Mouse (Mus musculus): Measurements from ENCODE around the gene Lrrfip1. TPM values are rescaled to one million over a fixed set of nuclear protein-coding genes. Genes with fewer than 3 reads are reported as not detected.

Gene Lrrfip1
- polyA plus RNA-seq, 1 experiment from 2014 or later, result 19.6 TPM

GRCm38 (mm10) chr1:91064903-91065525 is 66.5 kb downstream of the Lrrfip1 start:
- H3K9ac ChIP-seq, result no peak overlapping the region
- no peak overlapping the region for H3K4me2 ChIP-seq
- peaks cover 13% of the 10 kb centered on the region for H3K4me1 ChIP-seq
- H3K4me3 ChIP-seq (replicated peaks), result no peak overlapping the region
- 91% methylated on average over 11 of the region's 11 CpGs for WGBS
- H3K9me3 ChIP-seq, result no peaks in the 10 kb centered on the region
- H3K27me3 ChIP-seq, result no peaks in the 10 kb centered on the region
- H3K27ac ChIP-seq, result no peak overlapping the region
- no peak for ATAC-seq (ENCODE audit: low FRiP score)
- no peaks in the 10 kb centered on the region for H3K36me3 ChIP-seq (replicated peaks)

DNA sequence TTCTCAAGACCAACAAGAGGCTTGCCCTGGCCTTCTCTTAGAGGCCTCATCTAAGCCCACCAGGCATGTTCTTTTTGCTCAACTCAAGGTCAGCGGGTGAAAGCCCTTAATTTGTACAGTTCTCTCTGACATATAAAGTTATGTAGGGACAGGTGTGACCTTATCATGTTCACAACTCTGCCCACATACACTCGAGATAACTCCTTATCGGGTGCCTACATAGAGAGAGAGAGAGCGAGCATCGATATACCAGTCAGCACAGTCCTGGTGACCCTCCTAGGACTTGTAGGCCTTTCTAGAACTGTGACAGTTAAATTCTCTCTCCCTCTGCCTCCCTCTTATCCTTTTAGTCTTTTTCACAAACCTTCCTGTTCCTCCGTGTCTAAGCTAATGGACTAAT is 67.5 kb downstream of the Lrrfip1 start:
- H3K4me3 ChIP-seq (replicated peaks), result no peak overlapping the region
- WGBS, result 94% methylated on average over 6 of the region's 6 CpGs
- no peaks in the 10 kb centered on the region for H3K9me3 ChIP-seq
- no peak overlapping the region for H3K27ac ChIP-seq
- no peaks in the 10 kb centered on the region for H3K36me3 ChIP-seq (replicated peaks)
- H3K9ac ChIP-seq, result no peak overlapping the region
- H3K4me1 ChIP-seq, result peaks cover 13% of the 10 kb centered on the region
- no peak for ATAC-seq (ENCODE audit: low FRiP score)
- H3K27me3 ChIP-seq, result no peaks in the 10 kb centered on the region
- no peak overlapping the region for H3K4me2 ChIP-seq

- peaks cover 13% of the 10 kb centered on the region for H3K4me1 ChIP-seq
- H3K9ac ChIP-seq, result no peak overlapping the region
- no peak overlapping the region for H3K4me2 ChIP-seq
- H3K9me3 ChIP-seq, result no peaks in the 10 kb centered on the region
- 87% methylated on average over 2 of the region's 2 CpGs for WGBS
- H3K4me3 ChIP-seq (replicated peaks), result no peak overlapping the region
- H3K27me3 ChIP-seq, result no peaks in the 10 kb centered on the region
- ATAC-seq (ENCODE audit: low FRiP score), result no peak
- no peaks in the 10 kb centered on the region for H3K36me3 ChIP-seq (replicated peaks)
- no peak overlapping the region for H3K27ac ChIP-seq
Measured at GRCm38 (mm10) chr1:91066599-91066998, 68.1 kb downstream of the Lrrfip1 start.

- no peak overlapping the region for H3K9ac ChIP-seq
- ATAC-seq (ENCODE audit: low FRiP score), result no peak
Measured at GRCm38 (mm10) chr1:91067716-91068115, 69.2 kb downstream of the Lrrfip1 start.

GRCm38 (mm10) chr1:91069575-91069974 is 71.0 kb downstream of the Lrrfip1 start:
- H3K27me3 ChIP-seq, result no peaks in the 10 kb centered on the region
- H3K36me3 ChIP-seq (replicated peaks), result no peaks in the 10 kb centered on the region
- H3K4me1 ChIP-seq, result no peaks in the 10 kb centered on the region
- no peak overlapping the region for H3K9ac ChIP-seq
- no peak overlapping the region for H3K4me2 ChIP-seq
- H3K27ac ChIP-seq, result no peak overlapping the region
- H3K9me3 ChIP-seq, result no peaks in the 10 kb centered on the region
- no peak overlapping the region for H3K4me3 ChIP-seq (replicated peaks)
- no peak for ATAC-seq (ENCODE audit: low FRiP score)
- 85% methylated on average over 6 of the region's 6 CpGs for WGBS

More at GRCm38 (mm10) chr1:91067716-91068115, 69.2 kb downstream of the Lrrfip1 start:
- Histone ChIP-seq H3K9me3 (no peaks in the 10 kb centered on the region), H3K4me1 (peaks cover 4% of the 10 kb centered on the region), H3K27me3 (no peaks in the 10 kb centered on the region), H3K4me2 (no peak overlapping the region), H3K27ac (no peak overlapping the region), H3K36me3 (replicated peaks) (no peaks in the 10 kb centered on the region), H3K4me3 (replicated peaks) (no peak overlapping the region)
- WGBS, result 83% methylated on average over 6 of the region's 6 CpGs

DNA sequence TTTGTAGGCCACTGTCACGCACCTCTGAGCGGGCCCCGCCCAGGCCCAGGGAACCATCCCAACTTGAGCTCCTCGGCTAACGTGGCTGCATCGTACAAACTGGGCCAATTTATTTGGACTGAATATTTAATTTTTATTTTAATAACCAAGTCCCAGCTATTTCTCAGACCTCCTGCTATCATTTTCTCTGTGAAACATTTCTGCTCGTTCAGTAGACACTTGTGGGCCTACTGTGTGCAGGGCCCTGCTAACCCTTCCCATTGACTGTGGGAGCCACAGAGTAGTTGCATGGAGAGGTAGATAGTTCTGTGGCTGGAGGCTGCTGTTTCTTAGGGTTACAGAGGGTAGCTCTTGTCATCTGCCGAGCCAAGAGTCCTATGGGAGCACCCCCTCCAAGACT is 72.0 kb downstream of the Lrrfip1 start:
- Histone ChIP-seq H3K36me3 (replicated peaks) (no peaks in the 10 kb centered on the region), H3K4me3 (replicated peaks) (no peak overlapping the region), H3K4me2 (no peak overlapping the region), H3K9ac (no peak overlapping the region), H3K4me1 (no peaks in the 10 kb centered on the region), H3K27me3 (no peaks in the 10 kb centered on the region), H3K27ac (no peak overlapping the region), H3K9me3 (no peaks in the 10 kb centered on the region)
- WGBS, result 94% methylated on average over 8 of the region's 8 CpGs
- no peak for ATAC-seq (ENCODE audit: low FRiP score)

GRCm38 (mm10) chr1:91071671-91072290 is 73.2 kb downstream of the Lrrfip1 start:
- no peak overlapping the region for H3K4me2 ChIP-seq
- H3K27me3 ChIP-seq, result no peaks in the 10 kb centered on the region
- H3K9ac ChIP-seq, result no peak overlapping the region
- no peak overlapping the region for H3K4me3 ChIP-seq (replicated peaks)
- WGBS, result 86% methylated on average over 10 of the region's 10 CpGs
- no peak overlapping the region for H3K27ac ChIP-seq
- no peak for ATAC-seq (ENCODE audit: low FRiP score)
- no peaks in the 10 kb centered on the region for H3K36me3 ChIP-seq (replicated peaks)
- no peaks in the 10 kb centered on the region for H3K9me3 ChIP-seq
- H3K4me1 ChIP-seq, result peaks cover 5% of the 10 kb centered on the region; the same call in 1 of the 2 replicates

DNA sequence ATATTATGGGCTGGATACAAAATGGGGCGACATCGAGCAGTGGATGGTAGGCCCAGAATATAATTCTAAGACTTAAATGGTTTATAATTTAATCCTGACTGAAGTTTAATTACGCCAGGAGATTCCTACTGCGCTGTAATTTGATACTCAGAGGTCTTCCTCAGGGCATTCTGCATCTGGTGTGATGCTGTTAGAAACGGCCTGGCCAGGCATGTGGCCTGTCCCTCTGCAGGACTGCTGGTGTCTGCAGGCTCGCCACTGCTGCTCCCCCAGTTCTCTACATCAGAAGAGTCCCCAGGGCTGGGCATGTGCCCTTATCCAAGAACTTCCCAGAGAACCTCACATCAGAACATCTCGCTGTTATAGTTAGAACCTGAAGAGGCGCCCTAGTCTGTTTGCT is 78.4 kb downstream of the Lrrfip1 start:
- no peak overlapping the region for H3K27ac ChIP-seq
- H3K27me3 ChIP-seq, result no peaks in the 10 kb centered on the region
- H3K36me3 ChIP-seq (replicated peaks), result no peaks in the 10 kb centered on the region
- H3K4me1 ChIP-seq, result peaks cover 5% of the 10 kb centered on the region; the same call in 1 of the 2 replicates
- ATAC-seq (ENCODE audit: low FRiP score), result no peak
- H3K9ac ChIP-seq, result no peak overlapping the region
- no peak overlapping the region for H3K4me3 ChIP-seq (replicated peaks)
- H3K9me3 ChIP-seq, result no peaks in the 10 kb centered on the region
- H3K4me2 ChIP-seq, result no peak overlapping the region
- WGBS, result 66% methylated on average over 8 of the region's 8 CpGs

GRCm38 (mm10) chr1:91077456-91077855 is 78.9 kb downstream of the Lrrfip1 start:
- 91% methylated on average over 9 of the region's 9 CpGs for WGBS

DNA sequence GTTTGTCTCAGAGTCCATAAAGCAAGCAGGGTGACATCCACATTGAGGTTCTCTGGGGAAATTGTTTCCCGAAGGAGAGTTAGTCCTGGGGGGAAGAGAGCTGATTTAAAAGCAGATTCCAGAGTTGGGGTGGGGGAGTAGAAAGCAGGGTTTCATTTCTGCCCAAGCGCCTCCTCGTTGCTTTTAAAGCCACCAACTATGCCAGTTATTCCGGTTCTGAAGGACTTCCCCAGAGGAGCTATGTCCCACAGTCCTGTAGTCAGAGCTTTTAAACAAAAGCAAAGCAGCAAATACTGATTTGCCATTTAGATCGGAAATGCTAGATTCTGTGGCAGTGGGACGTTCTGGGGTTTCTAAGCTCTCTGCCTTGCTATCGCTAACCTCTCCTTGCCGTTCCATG is 79.4 kb downstream of the Lrrfip1 start:
- peaks cover 5% of the 10 kb centered on the region; the same call in 1 of the 2 replicates for H3K4me1 ChIP-seq
- no peaks in the 10 kb centered on the region for H3K36me3 ChIP-seq (replicated peaks)
- no peak for ATAC-seq (ENCODE audit: low FRiP score)
- no peak overlapping the region for H3K4me2 ChIP-seq
- WGBS, result 91% methylated on average over 8 of the region's 8 CpGs
- no peak overlapping the region for H3K27ac ChIP-seq
- no peak overlapping the region for H3K4me3 ChIP-seq (replicated peaks)
- no peaks in the 10 kb centered on the region for H3K27me3 ChIP-seq
- H3K9ac ChIP-seq, result no peak overlapping the region
- no peaks in the 10 kb centered on the region for H3K9me3 ChIP-seq

More at GRCm38 (mm10) chr1:91077456-91077855, 78.9 kb downstream of the Lrrfip1 start:
- no peaks in the 10 kb centered on the region for H3K36me3 ChIP-seq (replicated peaks)
- no peak overlapping the region for H3K4me2 ChIP-seq
- no peak for ATAC-seq (ENCODE audit: low FRiP score)
- peaks cover 5% of the 10 kb centered on the region; the same call in 1 of the 2 replicates for H3K4me1 ChIP-seq
- no peak overlapping the region for H3K27ac ChIP-seq
- H3K27me3 ChIP-seq, result no peaks in the 10 kb centered on the region
- no peak overlapping the region for H3K9ac ChIP-seq
- H3K9me3 ChIP-seq, result no peaks in the 10 kb centered on the region
- H3K4me3 ChIP-seq (replicated peaks), result no peak overlapping the region

DNA sequence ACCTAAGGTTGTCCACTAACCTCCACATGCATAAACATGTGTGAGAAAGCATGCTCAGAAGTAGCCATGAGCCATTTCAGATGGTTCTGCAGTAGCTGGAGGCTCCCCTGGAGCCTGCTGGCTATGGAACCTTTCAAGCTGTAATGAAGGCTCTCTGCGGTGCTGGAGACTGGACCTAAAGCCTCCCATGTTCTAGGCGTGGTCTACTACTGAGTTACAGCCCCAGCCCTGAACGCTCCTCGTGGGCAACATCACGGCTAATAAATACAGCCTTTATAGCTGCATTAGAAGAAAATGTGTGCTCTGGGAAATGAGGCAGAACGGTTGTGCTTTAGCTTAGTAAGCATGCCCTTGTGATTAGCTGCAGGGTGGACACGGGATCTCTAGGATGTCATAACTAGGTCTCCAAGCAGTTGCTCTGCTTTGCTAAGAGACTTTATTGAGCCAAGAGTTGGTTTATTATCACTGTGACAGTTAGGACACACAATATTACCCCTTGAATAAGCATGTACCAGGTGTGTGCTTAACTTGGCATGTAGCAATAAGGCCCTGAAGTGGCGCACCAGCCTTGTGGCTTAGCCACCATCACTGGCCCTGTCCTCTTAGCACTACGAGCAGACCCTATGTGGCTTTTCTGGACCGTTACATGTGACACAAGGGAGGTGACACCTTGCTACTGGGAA is 81.3 kb downstream of the Lrrfip1 start:
- H3K36me3 ChIP-seq (replicated peaks), result no peaks in the 10 kb centered on the region
- H3K9ac ChIP-seq, result no peak overlapping the region
- no peaks in the 10 kb centered on the region for H3K9me3 ChIP-seq

GRCm38 (mm10) chr1:91080423-91080749 is 81.8 kb downstream of the Lrrfip1 start:
- Histone ChIP-seq H3K27ac (no peak overlapping the region), H3K9ac (no peak overlapping the region), H3K27me3 (no peaks in the 10 kb centered on the region), H3K9me3 (no peaks in the 10 kb centered on the region), H3K4me3 (replicated peaks) (no peak overlapping the region), H3K4me2 (no peak overlapping the region), H3K4me1 (peaks cover 5% of the 10 kb centered on the region; the same call in 1 of the 2 replicates), H3K36me3 (replicated peaks) (no peaks in the 10 kb centered on the region)
- WGBS, result 86% methylated on average over 7 of the region's 7 CpGs
- ATAC-seq (ENCODE audit: low FRiP score), result no peak

More for the DNA sequence above, 81.3 kb downstream of the Lrrfip1 start:
- no peak for ATAC-seq (ENCODE audit: low FRiP score)
- 93% methylated on average over 10 of the region's 10 CpGs for WGBS
- peaks cover 5% of the 10 kb centered on the region; the same call in 1 of the 2 replicates for H3K4me1 ChIP-seq
- H3K27me3 ChIP-seq, result no peaks in the 10 kb centered on the region
- H3K4me2 ChIP-seq, result no peak overlapping the region
- no peak overlapping the region for H3K27ac ChIP-seq
- no peak overlapping the region for H3K4me3 ChIP-seq (replicated peaks)
